Mouse (Mus musculus): ENCODE measurements around the gene Ctnnal1.

- TF ChIP-seq CTCF (IDR thresholded peaks at IDR 0.05; ENCODE audit: extremely low read depth, insufficient read depth, insufficient read length, insufficient replicate concordance) (no peak), POLR2A (IDR thresholded peaks at IDR 0.05; ENCODE audit: low read depth, low read length) (no peak)
Observed at GRCm38 (mm10) chr4:56850724-56851123, 14.3 kb downstream of the Ctnnal1 start.
